Mouse (Mus musculus) hindbrain, embryonic 15.5 days (tissue): Measurements from ENCODE around the gene Rps11. TPM values are rescaled to one million over a fixed set of nuclear protein-coding genes. Genes with fewer than 3 reads are reported as not detected.

ENCODE experiments used
- ATAC-seq: fragments of 200-750 bp; cut with Nextera tagmentation; 2 replicates; pipeline ENCODE4 v1.8.0; 2017; ENCODE audit warnings: low read depth, moderate number of reproducible peaks, moderate TSS enrichment; ENCODE audit not compliant: low FRiP score
- H3K27ac ChIP-seq: fragments of 300-500 bp; sonication (generic); replicated peaks from 2 replicates; pipeline ENCODE4 v1.5.1; 2015; ENCODE audit warnings: mild to moderate bottlenecking, inconsistent platforms
- H3K27me3 ChIP-seq: fragments of 300-500 bp; sonication (generic); 2 replicates; pipeline ENCODE4 v1.6.1; 2015; ENCODE audit warnings: control low read depth, inconsistent platforms
- H3K36me3 ChIP-seq: fragments of 300-500 bp; sonication (generic); 2 replicates; pipeline ENCODE4 v1.6.1; 2015; ENCODE audit warnings: control low read depth, inconsistent platforms
- H3K4me1 ChIP-seq: fragments of 300-500 bp; sonication (generic); replicated peaks from 2 replicates; pipeline ENCODE4 v1.6.1; 2015; ENCODE audit warnings: control low read depth, inconsistent platforms
- H3K4me2 ChIP-seq: fragments of 300-500 bp; sonication (generic); 2 replicates; pipeline ENCODE4 v1.6.1; 2015; ENCODE audit warnings: moderate library complexity, mild to moderate bottlenecking, inconsistent platforms
- H3K4me3 ChIP-seq: fragments of 300-500 bp; sonication (generic); 2 replicates; pipeline ENCODE4 v1.5.1; 2015; ENCODE audit warnings: mild to moderate bottlenecking, inconsistent platforms
- H3K9ac ChIP-seq: fragments of 300-500 bp; sonication (generic); 2 replicates; pipeline ENCODE4 v1.6.1; 2015; ENCODE audit warnings: inconsistent platforms
- H3K9me3 ChIP-seq: fragments of 300-500 bp; sonication (generic); 2 replicates; pipeline ENCODE4 v1.6.1; 2016; ENCODE audit warnings: control low read depth, inconsistent platforms
- WGBS: fragments of 180-500 bp; shearing (Covaris S2); methylation state at CpG from one replicate; pipeline ENCODE4 v1.1.7; 2015; 5-methylcytosine and 5-hydroxymethylcytosine counted together
- polyA plus RNA-seq: library from polyadenylated mRNA; unstranded; fragments of >200 nt; fragmentation: Nextera tagmentation; extraction: Ambion mirVana; gene quantifications from 2 replicates; pipeline ENCODE4 v1.2.1, GENCODE M21; 2015

Gene Rps11
- polyA plus RNA-seq, 1 experiment from 2014 or later: 762 TPM

DNA sequence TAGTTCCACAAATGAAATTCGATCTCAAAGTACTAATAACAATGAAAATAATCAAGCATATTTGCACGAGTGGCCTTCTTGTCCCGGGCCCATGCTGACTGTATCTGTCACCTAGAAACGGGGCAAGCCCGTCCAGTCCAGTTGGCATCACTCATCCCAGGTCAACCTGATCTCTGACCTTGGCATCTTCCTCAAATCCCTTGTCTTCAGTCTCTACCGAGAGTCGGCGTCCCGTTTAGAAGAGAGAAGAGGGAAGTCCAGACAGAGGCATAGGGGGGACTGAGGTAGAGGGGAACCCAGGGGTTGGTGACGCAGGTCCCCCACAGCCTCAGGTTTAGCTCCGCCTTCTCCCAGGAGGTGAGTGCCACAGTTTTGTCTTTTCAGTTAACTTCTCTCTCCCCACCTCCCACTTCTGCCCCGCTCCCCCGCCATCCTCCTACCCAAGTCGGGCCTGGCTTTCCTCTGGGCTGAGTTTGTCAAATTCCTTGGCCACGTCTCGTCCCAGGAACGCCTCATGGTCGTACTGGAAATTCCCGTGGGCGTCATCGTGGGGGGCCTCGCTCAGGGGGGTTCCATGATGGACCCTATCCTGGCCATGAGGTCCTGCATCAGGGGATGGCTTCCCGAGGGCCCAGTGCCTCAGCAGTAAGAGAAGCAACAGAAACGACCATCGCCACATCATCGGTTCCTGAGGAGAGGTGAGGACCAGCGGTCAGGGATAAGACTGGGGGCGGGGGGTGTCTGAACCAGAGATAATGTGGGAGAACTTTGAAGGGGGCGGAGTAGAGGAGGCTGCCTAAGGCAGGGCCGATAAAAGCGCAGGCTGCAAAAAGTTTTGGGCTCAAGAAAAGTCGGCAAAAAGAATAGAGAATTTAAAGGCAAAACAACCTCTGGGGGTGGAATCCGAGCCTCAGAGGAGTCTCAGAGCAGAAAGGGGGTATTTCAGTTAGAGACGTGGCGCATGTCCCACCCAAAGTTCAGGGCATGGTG lies 32.9 kb downstream of the Rps11 start:
- peaks cover 5% of the 10 kb centered on the region; the same call in 1 of the 2 replicates for H3K4me1 ChIP-seq
- H3K27ac ChIP-seq: 0 out of 2 replicates have a peak overlapping the region, but pooled peaks have one; percentile 24
- H3K9me3 ChIP-seq: no peaks in the 10 kb centered on the region
- peak overlapping the region; percentile 40 for H3K4me3 ChIP-seq
- H3K9ac ChIP-seq: 0 out of 2 replicates have a peak overlapping the region, but pooled peaks have one; percentile 35
- H3K36me3 ChIP-seq: 0 out of 2 replicates have a peak, but pooled peaks cover 3% of the 10 kb centered on the region
- ATAC-seq: peak; percentile 38; the same call in 1 of the 2 replicates
- H3K27me3 ChIP-seq: no peaks in the 10 kb centered on the region
- WGBS: 18% methylated on average over 35 of the region's 35 CpGs
- H3K4me2 ChIP-seq: peak overlapping the region; percentile 64

GRCm38 (mm10) chr7:45090251-45090977 lies 33.8 kb downstream of the Rps11 start:
- Histone ChIP-seq H3K9ac (no peak overlapping the region), H3K4me2 (no peak overlapping the region)
- WGBS: 82% methylated on average over 13 of the region's 13 CpGs

GRCm38 (mm10) chr7:45088597-45088996 lies 35.6 kb downstream of the Rps11 start:
- no peak for ATAC-seq
- H3K27ac ChIP-seq: no peak overlapping the region
- 93% methylated on average over 17 of the region's 17 CpGs for WGBS
- no peaks in the 10 kb centered on the region for H3K27me3 ChIP-seq
- H3K4me3 ChIP-seq: no peak overlapping the region
- no peaks in the 10 kb centered on the region for H3K9me3 ChIP-seq
- 0 out of 2 replicates have a peak, but pooled peaks cover 4% of the 10 kb centered on the region for H3K36me3 ChIP-seq
- peaks cover 5% of the 10 kb centered on the region; the same call in 1 of the 2 replicates for H3K4me1 ChIP-seq
- H3K9ac ChIP-seq: no peak overlapping the region
- no peak overlapping the region for H3K4me2 ChIP-seq

More at GRCm38 (mm10) chr7:45090251-45090977, 33.8 kb downstream of the Rps11 start:
- H3K9me3 ChIP-seq: no peaks in the 10 kb centered on the region
- no peak for ATAC-seq
- H3K4me1 ChIP-seq: peaks cover 5% of the 10 kb centered on the region; the same call in 1 of the 2 replicates
- H3K27me3 ChIP-seq: no peaks in the 10 kb centered on the region
- 0 out of 2 replicates have a peak, but pooled peaks cover 4% of the 10 kb centered on the region for H3K36me3 ChIP-seq
- H3K27ac ChIP-seq: no peak overlapping the region
- H3K4me3 ChIP-seq: no peak overlapping the region

GRCm38 (mm10) chr7:45086084-45086483 lies 38.2 kb downstream of the Rps11 start:
- Histone ChIP-seq H3K4me3 (no peak overlapping the region), H3K9me3 (no peaks in the 10 kb centered on the region), H3K36me3 (0 out of 2 replicates have a peak, but pooled peaks cover 4% of the 10 kb centered on the region), H3K4me1 (0 out of 2 replicates have a peak, but pooled peaks cover 1% of the 10 kb centered on the region), H3K9ac (no peak overlapping the region), H3K4me2 (no peak overlapping the region), H3K27me3 (no peaks in the 10 kb centered on the region), H3K27ac (no peak overlapping the region)
- ATAC-seq: no peak
- 80% methylated on average over 4 of the region's 4 CpGs for WGBS

DNA sequence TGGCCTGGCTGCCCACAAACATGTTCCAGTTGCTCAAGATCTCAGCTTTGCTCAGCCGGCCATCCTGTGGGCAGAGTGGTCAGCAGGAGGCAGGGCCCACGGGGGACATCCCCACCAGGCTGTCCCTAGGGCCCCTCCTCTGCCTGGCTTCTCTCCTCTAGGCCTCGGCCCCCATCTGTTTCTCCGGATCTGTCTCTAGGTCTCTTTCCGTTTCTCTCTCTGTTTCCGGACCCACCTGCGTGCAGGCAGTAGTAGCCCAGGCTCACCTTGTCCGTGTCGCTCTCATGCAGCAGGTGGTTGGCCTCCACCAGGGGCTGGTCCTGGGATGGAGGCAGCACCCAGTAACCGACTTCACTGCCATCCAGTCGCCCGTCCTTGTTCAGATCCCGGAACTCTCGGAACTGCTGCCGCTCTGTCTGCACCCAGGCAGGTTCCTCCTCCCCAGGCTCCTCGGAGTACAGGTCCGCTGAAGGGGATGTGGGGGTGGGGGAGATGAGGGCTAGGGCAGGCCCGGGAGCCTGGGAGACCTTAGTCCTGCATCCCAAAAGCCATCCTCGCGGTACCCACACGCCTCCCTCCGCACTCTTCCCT lies 40.8 kb downstream of the Rps11 start:
- 83% methylated on average over 22 of the region's 22 CpGs for WGBS
- no peak overlapping the region for H3K27ac ChIP-seq
- H3K4me1 ChIP-seq: peaks cover 5% of the 10 kb centered on the region

GRCm38 (mm10) chr7:45082401-45083299 lies 41.6 kb downstream of the Rps11 start:
- Histone ChIP-seq H3K9ac (no peak overlapping the region), H3K36me3 (peaks cover 7% of the 10 kb centered on the region; the same call in 1 of the 2 replicates), H3K4me3 (no peak overlapping the region), H3K27ac (peak overlapping the region; percentile 69), H3K4me2 (no peak overlapping the region), H3K27me3 (no peaks in the 10 kb centered on the region), H3K4me1 (peaks cover 5% of the 10 kb centered on the region), H3K9me3 (no peaks in the 10 kb centered on the region)
- WGBS: 73% methylated on average over 25 of the region's 25 CpGs
- no peak for ATAC-seq

More for the DNA sequence above, 40.8 kb downstream of the Rps11 start:
- H3K27me3 ChIP-seq: no peaks in the 10 kb centered on the region
- no peaks in the 10 kb centered on the region for H3K9me3 ChIP-seq
- no peak for ATAC-seq
- H3K36me3 ChIP-seq: 0 out of 2 replicates have a peak, but pooled peaks cover 4% of the 10 kb centered on the region
- no peak overlapping the region for H3K4me2 ChIP-seq
- H3K4me3 ChIP-seq: no peak overlapping the region
- no peak overlapping the region for H3K9ac ChIP-seq

DNA sequence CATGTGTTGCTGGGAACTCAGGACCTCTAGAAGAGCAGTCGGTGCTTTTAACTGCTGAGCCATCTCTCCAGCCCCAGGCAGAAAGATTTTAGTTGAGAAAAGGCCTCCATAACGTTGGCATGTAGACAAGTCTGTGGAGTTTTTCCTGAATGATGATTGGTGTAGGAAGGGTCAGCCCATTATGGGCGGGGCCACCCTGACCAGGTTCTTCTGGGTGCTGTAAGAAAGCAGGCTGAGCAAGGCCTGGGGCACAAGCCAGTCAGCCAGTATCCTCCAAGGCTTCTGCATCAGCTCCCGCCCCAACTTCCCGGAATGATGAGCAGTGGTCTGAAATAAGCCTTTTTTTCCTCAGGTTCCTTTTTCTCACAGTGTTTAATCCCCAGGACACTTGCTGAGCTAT lies 43.2 kb downstream of the Rps11 start:
- no peaks in the 10 kb centered on the region for H3K27me3 ChIP-seq
- no peak for ATAC-seq
- no peak overlapping the region for H3K27ac ChIP-seq
- no peak overlapping the region for H3K9ac ChIP-seq
- no peaks in the 10 kb centered on the region for H3K9me3 ChIP-seq
- H3K36me3 ChIP-seq: peaks cover 8% of the 10 kb centered on the region
- no peak overlapping the region for H3K4me3 ChIP-seq
- WGBS: 54% methylated on average over 5 of the region's 5 CpGs
- no peak overlapping the region for H3K4me2 ChIP-seq
- peaks cover 5% of the 10 kb centered on the region for H3K4me1 ChIP-seq

DNA sequence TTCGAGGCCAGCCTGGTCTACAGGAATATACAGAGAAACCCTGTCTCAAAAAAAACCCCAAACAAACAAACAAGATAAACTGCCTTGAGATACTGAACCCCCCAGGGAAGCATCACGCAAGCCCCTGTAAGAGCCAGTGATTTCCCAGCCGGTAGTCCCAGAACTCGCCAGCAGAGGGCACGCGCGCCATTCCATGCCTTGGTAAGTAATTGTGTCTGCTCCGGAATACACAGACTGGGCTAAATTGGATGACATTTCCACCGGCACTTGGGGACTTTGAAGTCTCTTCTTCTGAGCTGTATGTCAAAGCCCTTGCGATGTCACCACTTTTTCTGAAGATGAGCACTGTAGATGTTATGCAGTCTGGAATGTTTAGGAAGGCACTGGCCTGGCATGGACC lies 44.4 kb downstream of the Rps11 start:
- no peaks in the 10 kb centered on the region for H3K9me3 ChIP-seq
- H3K27me3 ChIP-seq: no peaks in the 10 kb centered on the region
- H3K27ac ChIP-seq: 0 out of 2 replicates have a peak overlapping the region, but pooled peaks have one; percentile 29
- peaks cover 12% of the 10 kb centered on the region for H3K36me3 ChIP-seq
- ATAC-seq: peak; percentile 48
- peaks cover 5% of the 10 kb centered on the region for H3K4me1 ChIP-seq
- under 1% methylated on average over 10 of the region's 10 CpGs for WGBS
- H3K4me2 ChIP-seq: 0 out of 2 replicates have a peak overlapping the region, but pooled peaks have one; percentile 22
- H3K9ac ChIP-seq: no peak overlapping the region
- no peak overlapping the region for H3K4me3 ChIP-seq

- Histone ChIP-seq H3K4me2 (no peak overlapping the region), H3K27me3 (no peaks in the 10 kb centered on the region), H3K9me3 (no peaks in the 10 kb centered on the region), H3K36me3 (peaks cover 14% of the 10 kb centered on the region), H3K27ac (no peak overlapping the region), H3K4me1 (peaks cover 5% of the 10 kb centered on the region), H3K4me3 (no peak overlapping the region), H3K9ac (no peak overlapping the region)
- ATAC-seq: no peak
- 40% methylated on average over 9 of the region's 9 CpGs for WGBS
Measured at GRCm38 (mm10) chr7:45078513-45078912, 45.7 kb downstream of the Rps11 start.

- Histone ChIP-seq H3K36me3 (peaks cover 14% of the 10 kb centered on the region), H3K9ac (no peak overlapping the region), H3K4me3 (no peak overlapping the region), H3K4me1 (peaks cover 5% of the 10 kb centered on the region), H3K27ac (no peak overlapping the region), H3K27me3 (no peaks in the 10 kb centered on the region), H3K9me3 (no peaks in the 10 kb centered on the region), H3K4me2 (no peak overlapping the region)
- WGBS: 89% methylated on average over 2 of the region's 2 CpGs
- ATAC-seq: no peak
Measured at GRCm38 (mm10) chr7:45077829-45078228, 46.4 kb downstream of the Rps11 start.
